Mouse (Mus musculus) thymus, adult 2 months (tissue): Measurements from ENCODE around the gene Bok.

Experiments
- CTCF ChIP-seq: fragments of 200-500 bp; IDR thresholded peaks from 2 replicates; pipeline ENCODE4 v1.5.1; 2012; ENCODE audit warnings: mild to moderate bottlenecking, control low read depth, low read length, moderate library complexity, borderline replicate concordance; ENCODE audit not compliant: control insufficient read depth, poor library complexity, insufficient read depth; ENCODE audit errors: extremely low read depth
- POLR2A ChIP-seq: fragments of 200-500 bp; IDR thresholded peaks from 2 replicates; pipeline ENCODE4 v1.6.1; 2012; ENCODE audit warnings: mild to moderate bottlenecking, low read length, control low read depth, moderate library complexity; ENCODE audit not compliant: control insufficient read depth, poor library complexity, insufficient read depth; ENCODE audit errors: extremely low read depth

DNA sequence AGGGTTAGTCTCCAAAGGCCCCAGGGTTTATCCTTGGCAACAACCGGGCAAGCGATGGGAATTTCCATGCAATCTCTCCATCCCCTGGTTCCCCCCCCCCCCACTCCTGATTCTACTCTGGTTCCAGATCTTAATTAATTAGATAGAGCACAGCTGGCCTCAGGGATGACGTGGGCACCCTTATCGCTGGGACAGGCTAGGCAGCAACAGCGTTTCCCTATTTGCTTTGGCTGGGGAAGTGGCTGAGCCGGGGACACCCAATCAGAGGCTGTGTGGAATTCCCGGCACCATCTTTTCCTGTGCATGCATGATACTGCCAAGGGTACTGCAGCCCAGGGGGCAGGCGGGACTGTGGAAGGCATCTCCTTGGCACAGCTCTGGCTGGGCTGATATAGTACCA, 2.7 kb downstream of the Bok start:
- TF ChIP-seq POLR2A (no peak), CTCF (no peak)
